Mouse (Mus musculus): ENCODE measurements around the gene Nectin3. TPM values are rescaled to one million over a fixed set of nuclear protein-coding genes. Genes with fewer than 3 reads are reported as not detected.

The Nectin3 gene
- total and polyA plus RNA-seq, 3 experiments: 2.0 to 8.0 (median 6.8) TPM

- TF ChIP-seq EP300 (IDR thresholded peaks at IDR 0.05; ENCODE audit: insufficient read depth, low read depth, low read length) (no peak), CTCF (IDR thresholded peaks at IDR 0.05) (no peak), POLR2A (IDR thresholded peaks at IDR 0.05; ENCODE audit: insufficient read depth, low read depth, low read length) (no peak)
- Histone ChIP-seq H3K4me3 (no peak overlapping the region), H3K79me2 (replicated peaks; ENCODE audit: control insufficient read depth, insufficient read depth, low read length) (no peaks in the 10 kb centered on the region), H3K27me3 (ENCODE audit: control insufficient read depth, insufficient read depth, low read length) (no peaks in the 10 kb centered on the region), H3K4me1 (ENCODE audit: control insufficient read depth, insufficient read depth, low read length) (no peaks in the 10 kb centered on the region), H3K36me3 (ENCODE audit: control insufficient read depth, insufficient read depth, low read length) (no peaks in the 10 kb centered on the region), H3K9ac (ENCODE audit: low read depth, low read length) (no peak overlapping the region), H3K27ac (no peak overlapping the region)
- intact Hi-C loops (cut with DNase I): no loop called here
- 75% methylated on average over 3 of the region's 3 CpGs for WGBS
- no peak for DNase-seq
These were observed 9.6 kb upstream of the Nectin3 start for GRCm38 (mm10) chr16:46507944-46508333.

DNA sequence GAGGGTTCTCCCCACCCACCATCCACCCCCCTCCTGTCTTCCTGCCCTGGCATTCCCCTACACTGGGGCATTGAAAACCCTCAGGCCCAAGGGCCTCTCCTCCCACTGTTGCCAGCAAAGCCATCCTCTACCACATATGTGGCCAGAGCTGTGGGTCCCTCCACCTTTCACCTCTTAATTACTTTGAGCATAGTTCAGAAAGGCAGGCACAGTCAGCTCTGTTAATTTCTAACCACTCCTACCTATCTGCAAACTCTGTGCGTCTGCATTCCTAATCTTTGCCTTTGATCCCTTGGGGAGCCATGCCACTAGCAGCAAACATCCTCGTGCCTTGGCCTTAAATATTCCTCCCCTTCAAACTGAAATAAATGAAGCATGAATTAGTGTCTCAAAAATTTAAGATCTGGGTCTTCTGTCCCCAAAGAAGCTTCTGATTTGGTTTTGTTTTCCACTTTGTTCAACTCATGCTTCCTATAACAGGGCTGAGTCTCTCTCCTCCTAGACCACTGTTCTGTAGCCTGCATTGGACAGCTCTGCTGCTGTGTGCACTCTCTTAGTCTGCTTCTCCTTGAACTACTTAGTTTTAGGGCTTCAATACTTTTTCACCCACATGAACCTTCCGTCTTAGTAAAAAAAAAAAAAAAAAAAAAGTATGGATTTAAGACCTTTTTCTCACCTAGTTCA, 9.1 kb upstream of the Nectin3 start:
- intact Hi-C loops (cut with DNase I): no loop called here

DNA sequence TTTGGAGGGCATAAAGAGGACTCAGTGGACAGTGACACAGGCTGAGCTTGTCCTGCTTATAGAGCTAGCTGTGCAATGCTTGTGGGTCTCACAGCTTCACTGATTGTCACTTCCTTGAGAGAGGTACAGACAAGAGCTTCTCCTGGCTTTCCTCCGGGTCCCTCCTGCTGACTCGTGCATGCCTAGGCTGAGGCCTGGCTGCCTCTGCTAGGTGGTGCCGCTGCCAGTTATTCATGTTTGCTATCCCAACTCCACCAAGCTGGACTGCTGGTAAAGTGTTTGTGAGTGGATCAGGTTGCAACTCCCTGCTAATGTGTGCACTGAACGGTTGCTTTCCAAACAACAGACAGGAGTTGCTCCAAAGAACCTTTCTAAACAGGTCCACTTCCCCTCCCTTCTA, 5.7 kb upstream of the Nectin3 start:
- Histone ChIP-seq H3K79me2 (replicated peaks; ENCODE audit: control insufficient read depth, insufficient read depth, low read length) (no peaks in the 10 kb centered on the region), H3K36me3 (ENCODE audit: control insufficient read depth, insufficient read depth, low read length) (no peaks in the 10 kb centered on the region), H3K27me3 (ENCODE audit: control insufficient read depth, insufficient read depth, low read length) (no peaks in the 10 kb centered on the region), H3K9ac (ENCODE audit: low read depth, low read length) (no peak overlapping the region), H3K27ac (no peak overlapping the region), H3K4me3 (no peak overlapping the region), H3K4me1 (ENCODE audit: control insufficient read depth, insufficient read depth, low read length) (no peaks in the 10 kb centered on the region)
- no peak for TF ChIP-seq CTCF (IDR thresholded peaks at IDR 0.05)
- no peak for TF ChIP-seq EP300 (IDR thresholded peaks at IDR 0.05; ENCODE audit: insufficient read depth, low read depth, low read length)
- no peak for TF ChIP-seq POLR2A (IDR thresholded peaks at IDR 0.05; ENCODE audit: insufficient read depth, low read depth, low read length)
- WGBS: 78% methylated on average over 4 of the region's 4 CpGs
- DNase-seq: no peak
- intact Hi-C loops (cut with DNase I): no loop called here

More for the DNA sequence above, 9.1 kb upstream of the Nectin3 start:
- TF ChIP-seq POLR2A (IDR thresholded peaks at IDR 0.05; ENCODE audit: insufficient read depth, low read depth, low read length) (no peak), EP300 (IDR thresholded peaks at IDR 0.05; ENCODE audit: insufficient read depth, low read depth, low read length) (no peak), CTCF (IDR thresholded peaks at IDR 0.05) (no peak)
- Histone ChIP-seq H3K79me2 (replicated peaks; ENCODE audit: control insufficient read depth, insufficient read depth, low read length) (no peaks in the 10 kb centered on the region), H3K4me3 (no peak overlapping the region), H3K36me3 (ENCODE audit: control insufficient read depth, insufficient read depth, low read length) (no peaks in the 10 kb centered on the region), H3K9ac (ENCODE audit: low read depth, low read length) (no peak overlapping the region), H3K4me1 (ENCODE audit: control insufficient read depth, insufficient read depth, low read length) (no peaks in the 10 kb centered on the region), H3K27me3 (ENCODE audit: control insufficient read depth, insufficient read depth, low read length) (no peaks in the 10 kb centered on the region), H3K27ac (no peak overlapping the region)
- WGBS: 55% methylated on average over 3 of the region's 3 CpGs
- DNase-seq: no peak

GRCm38 (mm10) chr16:46502311-46502710, 4.0 kb upstream of the Nectin3 start:
- 86% methylated on average over 2 of the region's 2 CpGs for WGBS
- Histone ChIP-seq H3K9ac (ENCODE audit: low read depth, low read length) (no peak overlapping the region), H3K36me3 (ENCODE audit: control insufficient read depth, insufficient read depth, low read length) (no peaks in the 10 kb centered on the region), H3K27me3 (ENCODE audit: control insufficient read depth, insufficient read depth, low read length) (no peaks in the 10 kb centered on the region), H3K4me3 (no peak overlapping the region), H3K27ac (no peak overlapping the region), H3K4me1 (ENCODE audit: control insufficient read depth, insufficient read depth, low read length) (peaks cover 1% of the 10 kb centered on the region), H3K79me2 (replicated peaks; ENCODE audit: control insufficient read depth, insufficient read depth, low read length) (no peaks in the 10 kb centered on the region)
- DNase-seq: no peak
- TF ChIP-seq CTCF (IDR thresholded peaks at IDR 0.05) (no peak), POLR2A (IDR thresholded peaks at IDR 0.05; ENCODE audit: insufficient read depth, low read depth, low read length) (no peak), EP300 (IDR thresholded peaks at IDR 0.05; ENCODE audit: insufficient read depth, low read depth, low read length) (no peak)
- intact Hi-C loops (cut with DNase I): no loop called here

GRCm38 (mm10) chr16:46500759-46501158, 2.4 kb upstream of the Nectin3 start:
- DNase-seq: no peak
- H3K4me3 ChIP-seq: no peak overlapping the region
- 76% methylated on average over 3 of the region's 3 CpGs for WGBS

DNA sequence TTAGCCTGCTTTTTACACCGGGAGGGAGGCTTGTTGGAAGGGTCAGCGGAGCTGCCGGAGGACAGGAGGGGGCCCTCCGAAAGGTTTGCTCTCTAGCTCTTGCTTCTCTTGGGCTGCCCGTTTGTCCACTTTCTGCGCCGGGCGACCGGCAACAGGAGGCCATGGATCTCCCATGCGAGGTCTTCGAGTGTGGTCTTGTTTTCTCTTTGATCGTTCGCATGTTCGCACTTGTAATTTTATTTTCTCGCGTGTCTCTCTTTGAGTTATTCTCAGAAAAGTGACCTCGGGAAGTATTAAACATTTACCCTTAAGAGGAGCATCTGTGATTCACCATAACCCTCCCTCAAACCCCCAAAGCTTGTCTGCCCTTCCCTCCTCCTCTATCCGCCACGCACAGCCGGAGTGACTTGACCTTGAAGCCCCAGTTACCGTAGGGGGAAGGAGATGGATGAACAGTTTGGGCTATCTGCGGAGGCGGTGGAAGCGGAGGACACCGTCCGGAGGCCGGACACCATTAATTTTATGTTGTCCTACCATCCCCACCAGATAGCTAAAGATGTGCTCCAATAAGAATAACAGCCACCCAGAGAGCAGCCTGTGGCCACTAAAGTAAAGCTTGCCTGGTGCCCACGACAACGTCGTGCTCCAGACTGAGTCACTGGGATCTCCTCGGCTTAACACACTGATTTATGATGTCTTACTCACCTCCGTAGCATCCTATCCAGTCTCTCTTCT, 472 bp downstream of the Nectin3 start:
- intact Hi-C loops (cut with DNase I): no loop called here

More at GRCm38 (mm10) chr16:46500759-46501158, 2.4 kb upstream of the Nectin3 start:
- H3K4me1 ChIP-seq (ENCODE audit: control insufficient read depth, insufficient read depth, low read length): peaks cover 1% of the 10 kb centered on the region
- TF ChIP-seq POLR2A (IDR thresholded peaks at IDR 0.05; ENCODE audit: insufficient read depth, low read depth, low read length) (no peak), EP300 (IDR thresholded peaks at IDR 0.05; ENCODE audit: insufficient read depth, low read depth, low read length) (no peak), CTCF (IDR thresholded peaks at IDR 0.05) (no peak)
- no peaks in the 10 kb centered on the region for H3K27me3 ChIP-seq (ENCODE audit: control insufficient read depth, insufficient read depth, low read length)
- no peaks in the 10 kb centered on the region for H3K36me3 ChIP-seq (ENCODE audit: control insufficient read depth, insufficient read depth, low read length)
- no peaks in the 10 kb centered on the region for H3K79me2 ChIP-seq (replicated peaks; ENCODE audit: control insufficient read depth, insufficient read depth, low read length)
- H3K9ac ChIP-seq (ENCODE audit: low read depth, low read length): no peak overlapping the region
- no peak overlapping the region for H3K27ac ChIP-seq
- intact Hi-C loops (cut with DNase I): no loop called here

More for the DNA sequence above, 472 bp downstream of the Nectin3 start:
- Histone ChIP-seq H3K4me3 (peak overlapping the region; percentile 83), H3K79me2 (replicated peaks; ENCODE audit: control insufficient read depth, insufficient read depth, low read length) (no peaks in the 10 kb centered on the region), H3K4me1 (ENCODE audit: control insufficient read depth, insufficient read depth, low read length) (peaks cover 1% of the 10 kb centered on the region), H3K36me3 (ENCODE audit: control insufficient read depth, insufficient read depth, low read length) (peaks cover 2% of the 10 kb centered on the region; the same call in 1 of the 2 replicates), H3K27ac (peak overlapping the region; percentile 79), H3K27me3 (ENCODE audit: control insufficient read depth, insufficient read depth, low read length) (no peaks in the 10 kb centered on the region), H3K9ac (ENCODE audit: low read depth, low read length) (peak overlapping the region; percentile 78)
- no peak for TF ChIP-seq CTCF (IDR thresholded peaks at IDR 0.05)
- TF ChIP-seq POLR2A (IDR thresholded peaks at IDR 0.05; ENCODE audit: insufficient read depth, low read depth, low read length): no peak
- no peak for TF ChIP-seq EP300 (IDR thresholded peaks at IDR 0.05; ENCODE audit: insufficient read depth, low read depth, low read length)
- WGBS: 1% methylated on average over 32 of the region's 32 CpGs
- peak; percentile 7 to 34 for DNase-seq
